Comparison of ENCODE assay signal across 13 mouse cellular contexts in the genomic region with DNA sequence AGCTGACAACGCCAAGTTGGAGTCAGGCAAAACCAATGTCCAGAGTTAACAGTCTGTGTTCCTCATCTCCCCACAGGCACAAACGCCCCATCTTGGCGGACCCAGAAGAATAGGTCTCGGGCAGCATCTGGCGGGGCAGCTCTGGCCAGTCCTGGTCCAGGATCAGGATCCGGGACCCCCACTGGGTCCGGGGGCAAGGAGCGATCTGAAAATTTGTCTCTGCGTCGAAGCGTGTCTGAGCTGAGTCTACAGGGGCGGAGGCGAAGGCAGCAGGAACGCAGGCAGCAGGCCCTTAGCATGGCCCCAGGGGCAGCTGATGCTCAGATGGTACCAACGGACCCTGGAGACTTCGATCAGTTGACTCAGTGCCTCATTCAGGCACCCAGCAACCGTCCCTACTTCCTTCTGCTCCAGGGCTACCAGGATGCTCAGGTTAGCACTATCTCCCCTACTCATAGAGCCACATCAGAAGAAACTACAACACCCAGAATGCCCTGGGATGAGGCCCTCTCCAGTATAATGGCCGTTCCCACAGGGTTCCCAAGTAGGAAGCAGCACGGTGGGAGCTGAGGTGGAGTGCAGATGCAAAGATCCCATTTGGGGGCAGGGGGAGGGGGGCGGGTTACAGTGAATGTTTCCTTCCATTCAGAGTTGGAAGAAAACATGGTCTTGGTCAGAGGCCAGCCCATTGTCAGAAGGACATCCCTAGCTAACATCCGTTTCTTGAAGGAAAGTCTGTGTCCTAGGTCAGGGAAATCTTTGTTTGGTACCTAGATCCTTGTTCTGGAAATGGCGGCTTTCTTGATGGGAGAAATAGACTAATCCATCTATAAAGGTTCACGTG. TPM values are rescaled to one million over a fixed set of nuclear protein-coding genes. Genes with fewer than 3 reads are reported as not detected.
A peak's percentile ranks its signal among the peaks of the same experiment; 100 is the strongest.
DNase-seq lines count a peak whose midpoint lies in the region; ATAC-seq and TF ChIP-seq lines count a peak whose summit lies in the region.
"Had no signal": no experiment of that assay in that cellular context is flagged by ENCODE, and none has a peak within 500 bp of the region (broad histone marks: within the 10 kb centered on the region; RNA-seq: fewer than 3 reads in every experiment).

No protein-coding gene starts in this region.

- no peak overlapping the region for H3K4me3 ChIP-seq in hindbrain, embryonic 11.5 days (ENCODE audit: low read depth, low read length)
- no peak overlapping the region for H3K4me3 ChIP-seq in hindbrain, embryonic 13.5 days
- no peak overlapping the region for H3K4me3 ChIP-seq in CH12.LX (replicated peaks in 1 of 3; ENCODE audit: low read depth in 2 of 3, low read length in 2 of 3, poor library complexity in 1 of 3)
- no peak overlapping the region for H3K4me3 ChIP-seq in lung, embryonic 15.5 days
- H3K4me3 ChIP-seq in forebrain, embryonic 12.5 days (replicated peaks), result no peak overlapping the region
- H3K4me3 ChIP-seq: embryonic facial prominence, embryonic 15.5 days had no signal

- dilution Hi-C loops in CH12.LX (cut with MboI; ENCODE audit: extremely low pct_ligation_motif_present, extremely low pct_unique_long_range_greater_than_20kb, low sequenced_read_pairs), result no loop called here

- no peak for TF ChIP-seq RAD21 in CH12.LX (IDR thresholded peaks at IDR 0.05; ENCODE audit: low read depth, low read length)

- no peak for TF ChIP-seq POLR2A in CH12.LX (IDR thresholded peaks at IDR 0.05; ENCODE audit: low read depth, low read length)

- no peaks in the 10 kb centered on the region for H3K79me2 ChIP-seq in CH12.LX (replicated peaks; ENCODE audit: control insufficient read depth, extremely low read depth, insufficient read depth, poor library complexity, severe bottlenecking)

- H3K9ac ChIP-seq in hindbrain, embryonic 11.5 days (ENCODE audit: low read depth, low read length), result no peak overlapping the region
- no peak overlapping the region for H3K9ac ChIP-seq in hindbrain, embryonic 13.5 days
- no peak overlapping the region for H3K9ac ChIP-seq in CH12.LX (ENCODE audit: insufficient read depth, low read depth)
- H3K9ac ChIP-seq in lung, embryonic 15.5 days, result no peak overlapping the region
- no peak overlapping the region for H3K9ac ChIP-seq in forebrain, embryonic 12.5 days
- H3K9ac ChIP-seq: embryonic facial prominence, embryonic 15.5 days had no signal

- no peak for ATAC-seq in hindbrain, embryonic 11.5 days (ENCODE audit: low FRiP score)
- no peak for ATAC-seq in hindbrain, embryonic 13.5 days (ENCODE audit: low FRiP score)
- no peak for ATAC-seq in lung, embryonic 15.5 days (ENCODE audit: borderline replicate concordance, extremely low read depth, low FRiP score, low TSS enrichment)
- no peak for ATAC-seq in forebrain, embryonic 12.5 days (ENCODE audit: low FRiP score)

- in situ Hi-C loops in CH12.LX (cut with MboI; ENCODE audit: low pct_ligation_motif_present, low pct_unique_long_range_greater_than_20kb, low sequenced_read_pairs), result no loop called here

- no peak overlapping the region for H3K27ac ChIP-seq in hindbrain, embryonic 11.5 days (ENCODE audit: low read depth, low read length)
- H3K27ac ChIP-seq in hindbrain, embryonic 13.5 days, result no peak overlapping the region
- H3K27ac ChIP-seq in CH12.LX (ENCODE audit: insufficient read depth, low read depth), result no peak overlapping the region
- no peak overlapping the region for H3K27ac ChIP-seq in lung, embryonic 15.5 days
- no peak overlapping the region for H3K27ac ChIP-seq in forebrain, embryonic 12.5 days
- H3K27ac ChIP-seq: embryonic facial prominence, embryonic 15.5 days had no signal

- H3K4me1 ChIP-seq in hindbrain, embryonic 11.5 days (replicated peaks; ENCODE audit: control insufficient read depth, insufficient read depth, low read length), result peaks cover 4% of the 10 kb centered on the region; the same call in 1 of the 2 replicates
- H3K4me1 ChIP-seq in hindbrain, embryonic 13.5 days (replicated peaks), result peaks cover 20% of the 10 kb centered on the region
- H3K4me1 ChIP-seq in CH12.LX (ENCODE audit: control insufficient read depth in 1 of 2, insufficient read depth in 2 of 2), result peaks cover 7 to 10% of the 10 kb centered on the region in 2 experiments
- H3K4me1 ChIP-seq in lung, embryonic 15.5 days, result peaks cover 18% of the 10 kb centered on the region
- H3K4me1 ChIP-seq in forebrain, embryonic 12.5 days, result peaks cover 17% of the 10 kb centered on the region

- H3K27me3 ChIP-seq in hindbrain, embryonic 11.5 days (ENCODE audit: control insufficient read depth, insufficient read depth, low read length), result peaks cover 17% of the 10 kb centered on the region
- H3K27me3 ChIP-seq in hindbrain, embryonic 13.5 days, result peaks cover 46% of the 10 kb centered on the region
- no peaks in the 10 kb centered on the region for H3K27me3 ChIP-seq in CH12.LX (replicated peaks)
- H3K27me3 ChIP-seq in lung, embryonic 15.5 days, result peaks cover 33% of the 10 kb centered on the region
- H3K27me3 ChIP-seq in forebrain, embryonic 12.5 days, result peaks cover 79% of the 10 kb centered on the region
- H3K27me3 ChIP-seq: embryonic facial prominence, embryonic 15.5 days had no signal

- no peaks in the 10 kb centered on the region for H3K9me3 ChIP-seq in hindbrain, embryonic 11.5 days (ENCODE audit: control insufficient read depth, low read length)
- H3K9me3 ChIP-seq in hindbrain, embryonic 13.5 days, result no peaks in the 10 kb centered on the region
- H3K9me3 ChIP-seq in CH12.LX (replicated peaks; ENCODE audit: low read length), result peaks cover 29% of the 10 kb centered on the region
- H3K9me3 ChIP-seq in lung, embryonic 15.5 days, result no peaks in the 10 kb centered on the region
- H3K9me3 ChIP-seq in forebrain, embryonic 12.5 days, result no peaks in the 10 kb centered on the region
- H3K9me3 ChIP-seq: embryonic facial prominence, embryonic 15.5 days had no signal

- no peak overlapping the region for H3K4me2 ChIP-seq in hindbrain, embryonic 11.5 days (replicated peaks; ENCODE audit: low read depth, low read length)
- H3K4me2 ChIP-seq in hindbrain, embryonic 13.5 days, result no peak overlapping the region
- H3K4me2 ChIP-seq in CH12.LX (ENCODE audit: insufficient read depth, low read depth, poor library complexity, severe bottlenecking), result no peak overlapping the region
- H3K4me2 ChIP-seq in lung, embryonic 15.5 days, result peak overlapping the region; percentile 20; the same call in 1 of the 2 replicates
- no peak overlapping the region for H3K4me2 ChIP-seq in forebrain, embryonic 12.5 days
- H3K4me2 ChIP-seq: embryonic facial prominence, embryonic 15.5 days had no signal

- TF ChIP-seq CTCF in CH12.LX (conservative IDR thresholded peaks at IDR 0.05 in 1 of 2, IDR thresholded peaks at IDR 0.05 in 1 of 2; ENCODE audit: low read depth in 2 of 2, low read length in 2 of 2), result no peak

- DNase-seq in hindbrain, embryonic 11.5 days (ENCODE audit: low spot score), result peak; percentile 40
- no peak for DNase-seq in CH12.LX (ENCODE audit: extremely low read depth)
- peak; percentile 77 for DNase-seq in R1 (ENCODE audit: low read depth, low spot score)
- DNase-seq in adrenal gland, adult (ENCODE audit: inconsistent age in 2 of 2, low spot score in 1 of 2), result no peak
- DNase-seq: kidney, adult 11 months; layer of hippocampus, postnatal 36 days had no signal

- H3K36me3 ChIP-seq in hindbrain, embryonic 11.5 days (ENCODE audit: control insufficient read depth, insufficient read depth, low read length), result no peaks in the 10 kb centered on the region
- H3K36me3 ChIP-seq in hindbrain, embryonic 13.5 days, result peaks cover 3% of the 10 kb centered on the region; the same call in 1 of the 2 replicates
- H3K36me3 ChIP-seq in CH12.LX (replicated peaks in 1 of 2; ENCODE audit: control insufficient read depth in 1 of 2, insufficient read depth in 1 of 2, low read length in 1 of 2), result peaks cover 0 to 18% of the 10 kb centered on the region in 2 experiments
- no peaks in the 10 kb centered on the region for H3K36me3 ChIP-seq in lung, embryonic 15.5 days
- no peaks in the 10 kb centered on the region for H3K36me3 ChIP-seq in forebrain, embryonic 12.5 days (replicated peaks)
- H3K36me3 ChIP-seq: embryonic facial prominence, embryonic 15.5 days had no signal

- 70% methylated on average over 23 of the region's 23 CpGs for WGBS in hindbrain, embryonic 11.5 days
- WGBS in hindbrain, embryonic 13.5 days, result 68% methylated on average over 23 of the region's 23 CpGs
- 72% methylated on average over 23 of the region's 23 CpGs for WGBS in lung, embryonic 15.5 days
- 74% methylated on average over 23 of the region's 23 CpGs for WGBS in forebrain, embryonic 12.5 days

- TF ChIP-seq EP300 in CH12.LX (IDR thresholded peaks at IDR 0.05; ENCODE audit: low read length), result no peak

RNA-seq across cellular contexts. Expression of gene Rasip1, which starts 3.0 kb away (rescaled TPM):
- polyA plus RNA-seq in hindbrain, embryonic 11.5 days (2014; fragmentation: Nextera tagmentation; extraction: Ambion mirVana), result 4.9 and 5.1 TPM in 2 replicates
- polyA plus RNA-seq in hindbrain, embryonic 13.5 days (2015; fragmentation: Nextera tagmentation; extraction: Ambion mirVana), result 12.0 and 12.7 TPM in 2 replicates
- total RNA-seq in CH12.LX (2012; rRNA removed) (2.4 and 2.9 TPM in 2 replicates), CH12.LX (2014; rRNA removed) (0.46 and 0.55 TPM in 2 replicates)
- 0.76 and 0.77 TPM in 2 replicates for polyA plus RNA-seq in CH12.LX (2012; ENCODE audit: insufficient read length, low read depth)
- polyA plus RNA-seq in lung, embryonic 15.5 days (2015; fragmentation: Nextera tagmentation; extraction: Ambion mirVana), result 32.4 and 33.3 TPM in 2 replicates
- 8.3 and 8.9 TPM in 2 replicates for polyA plus RNA-seq in forebrain, embryonic 12.5 days (2016; fragmentation: Nextera tagmentation; extraction: Ambion mirVana)
- total RNA-seq: megakaryocyte-erythroid progenitor cell, adult 5-6 weeks had no signal

RNA-seq across cellular contexts. Expression of gene Izumo1, which starts 8.7 kb away (rescaled TPM):
- polyA plus RNA-seq in hindbrain, embryonic 11.5 days (2014; fragmentation: Nextera tagmentation; extraction: Ambion mirVana), result 0.12 and 0.18 TPM in 2 replicates
- polyA plus RNA-seq in hindbrain, embryonic 13.5 days (2015; fragmentation: Nextera tagmentation; extraction: Ambion mirVana), result 0.18 TPM in 1 of 2 replicates, not detected in the other
- total RNA-seq in CH12.LX (2012; rRNA removed) (0.08 and 0.21 TPM in 2 replicates), CH12.LX (2014; rRNA removed) (0.16 and 0.17 TPM in 2 replicates)
- 0.34 and 0.44 TPM in 2 replicates for polyA plus RNA-seq in CH12.LX (2012; ENCODE audit: insufficient read length, low read depth)
- 0.15 and 0.29 TPM in 2 replicates for polyA plus RNA-seq in lung, embryonic 15.5 days (2015; fragmentation: Nextera tagmentation; extraction: Ambion mirVana)
- polyA plus RNA-seq in forebrain, embryonic 12.5 days (2016; fragmentation: Nextera tagmentation; extraction: Ambion mirVana), result 0.13 TPM in 1 of 2 replicates, not detected in the other
- total RNA-seq: layer of hippocampus, postnatal 36 days; megakaryocyte-erythroid progenitor cell, adult 5-6 weeks had no signal

RNA-seq across cellular contexts. Expression of gene Mamstr, which starts 9.5 kb away (rescaled TPM):
- 1.7 and 2.1 TPM in 2 replicates for polyA plus RNA-seq in hindbrain, embryonic 11.5 days (2014; fragmentation: Nextera tagmentation; extraction: Ambion mirVana)
- 3.4 and 4.0 TPM in 2 replicates for polyA plus RNA-seq in hindbrain, embryonic 13.5 days (2015; fragmentation: Nextera tagmentation; extraction: Ambion mirVana)
- 0.04 and 0.17 TPM in 2 replicates for total RNA-seq in CH12.LX (2012; rRNA removed)
- not detected in 2 replicates for total RNA-seq in CH12.LX (2014; rRNA removed)
- 0.16 and 0.31 TPM in 2 replicates for polyA plus RNA-seq in CH12.LX (2012; ENCODE audit: insufficient read length, low read depth)
- 7.7 and 9.5 TPM in 2 replicates for polyA plus RNA-seq in lung, embryonic 15.5 days (2015; fragmentation: Nextera tagmentation; extraction: Ambion mirVana)
- 2.6 and 3.1 TPM in 2 replicates for polyA plus RNA-seq in forebrain, embryonic 12.5 days (2016; fragmentation: Nextera tagmentation; extraction: Ambion mirVana)
- total RNA-seq: megakaryocyte-erythroid progenitor cell, adult 5-6 weeks had no signal

RNA-seq across cellular contexts. Expression of gene Fut1, which starts 13.2 kb away (rescaled TPM):
- polyA plus RNA-seq in hindbrain, embryonic 11.5 days (2014; fragmentation: Nextera tagmentation; extraction: Ambion mirVana), result not detected in 2 replicates
- polyA plus RNA-seq in hindbrain, embryonic 13.5 days (2015; fragmentation: Nextera tagmentation; extraction: Ambion mirVana), result 0.06 TPM in 1 of 2 replicates, not detected in the other
- total RNA-seq in CH12.LX (2012; rRNA removed) (1.3 and 6.4 TPM in 2 replicates), CH12.LX (2014; rRNA removed) (1.8 and 2.5 TPM in 2 replicates)
- 2.4 and 2.5 TPM in 2 replicates for polyA plus RNA-seq in CH12.LX (2012; ENCODE audit: insufficient read length, low read depth)
- 0.47 and 0.49 TPM in 2 replicates for polyA plus RNA-seq in lung, embryonic 15.5 days (2015; fragmentation: Nextera tagmentation; extraction: Ambion mirVana)
- polyA plus RNA-seq in forebrain, embryonic 12.5 days (2016; fragmentation: Nextera tagmentation; extraction: Ambion mirVana), result 0.10 and 0.24 TPM in 2 replicates
- total RNA-seq: heart, adult 18-20 months; layer of hippocampus, postnatal 36 days; liver, adult 2 months; megakaryocyte-erythroid progenitor cell, adult 5-6 weeks had no signal

RNA-seq across cellular contexts. Expression of gene Fgf21, which starts 15.0 kb away (rescaled TPM):
- polyA plus RNA-seq in hindbrain, embryonic 11.5 days (2014; fragmentation: Nextera tagmentation; extraction: Ambion mirVana), result not detected in 2 replicates
- polyA plus RNA-seq in hindbrain, embryonic 13.5 days (2015; fragmentation: Nextera tagmentation; extraction: Ambion mirVana), result not detected in 2 replicates
- total RNA-seq in CH12.LX (2012; rRNA removed), result 0.38 and 0.51 TPM in 2 replicates
- total RNA-seq in CH12.LX (2014; rRNA removed), result 0.72 and 0.86 TPM in 2 replicates
- 0.41 and 0.44 TPM in 2 replicates for polyA plus RNA-seq in CH12.LX (2012; ENCODE audit: insufficient read length, low read depth)
- 0.42 TPM in 1 of 2 replicates, not detected in the other for polyA plus RNA-seq in lung, embryonic 15.5 days (2015; fragmentation: Nextera tagmentation; extraction: Ambion mirVana)
- not detected in 2 replicates for polyA plus RNA-seq in forebrain, embryonic 12.5 days (2016; fragmentation: Nextera tagmentation; extraction: Ambion mirVana)
- total RNA-seq: heart, adult 18-20 months; layer of hippocampus, postnatal 36 days; megakaryocyte-erythroid progenitor cell, adult 5-6 weeks had no signal

Comparison
In these comparisons a context has a peak if more than half of its experiments do, and no peak if none do; other contexts are left out.
1. DNase-seq: peak in hindbrain, embryonic 11.5 days (single experiment) and R1 (single experiment); none in CH12.LX (single experiment) and adrenal gland, adult (0 of 2).